Mouse (Mus musculus): ENCODE results near the gene Clstn2. TPM values are rescaled to one million over a fixed set of nuclear protein-coding genes. Genes with fewer than 3 reads are reported as not detected.

Gene Clstn2
- total and polyA plus RNA-seq, 2 experiments from 2014 or later = 0.14 to 0.61 TPM

DNA sequence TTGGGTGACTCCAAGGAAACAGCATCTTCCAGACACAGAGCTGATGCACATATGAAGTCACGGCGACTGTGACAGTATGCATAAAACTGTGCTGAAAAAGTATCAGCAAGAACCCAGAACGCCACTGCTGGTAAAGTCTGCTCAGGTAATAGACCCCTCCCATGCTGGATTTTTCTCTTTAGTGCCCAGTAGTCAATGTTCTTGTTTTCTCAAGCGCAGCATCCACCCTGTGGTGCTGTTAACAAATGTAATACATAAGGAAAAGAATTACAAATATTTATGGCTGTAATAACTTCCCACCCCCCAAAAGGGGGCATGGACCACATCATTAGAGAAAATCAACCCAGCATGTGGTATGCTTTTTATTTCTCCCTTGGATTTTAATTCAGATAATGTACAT lies 372.0 kb downstream of the Clstn2 start:
- no peak overlapping the region for H3K27ac ChIP-seq (ENCODE audit: low read depth)
- no peaks in the 10 kb centered on the region for H3K27me3 ChIP-seq (ENCODE audit: control insufficient read depth, insufficient read depth, low read length)
- no peak overlapping the region for H3K9ac ChIP-seq (replicated peaks; ENCODE audit: low read depth, low read length)
- DNase-seq (ENCODE audit: low spot score) = no peak
- H3K36me3 ChIP-seq (replicated peaks; ENCODE audit: control insufficient read depth, insufficient read depth, low read length) = no peaks in the 10 kb centered on the region
- WGBS = 82% methylated on average over 4 of the region's 4 CpGs
- H3K4me1 ChIP-seq (ENCODE audit: control insufficient read depth, insufficient read depth) = no peaks in the 10 kb centered on the region
- ATAC-seq (ENCODE audit: insufficient read depth, low read depth) = no peak
- no peak for TF ChIP-seq EP300 (IDR thresholded peaks at IDR 0.05; ENCODE audit: low read depth)
- no peak for TF ChIP-seq CTCF (IDR thresholded peaks at IDR 0.05; ENCODE audit: low read depth)
- no peak overlapping the region for H3K4me3 ChIP-seq (ENCODE audit: low read depth, low read length)
- no peaks in the 10 kb centered on the region for H3K9me3 ChIP-seq (replicated peaks; ENCODE audit: control insufficient read depth, low read length)
- H3K4me2 ChIP-seq (ENCODE audit: low read depth, low read length) = no peak overlapping the region

- no peaks in the 10 kb centered on the region for H3K36me3 ChIP-seq (replicated peaks; ENCODE audit: control insufficient read depth, insufficient read depth, low read length)
- TF ChIP-seq EP300 (IDR thresholded peaks at IDR 0.05; ENCODE audit: low read depth) (no peak), CTCF (IDR thresholded peaks at IDR 0.05; ENCODE audit: low read depth) (no peak)
- H3K9ac ChIP-seq (replicated peaks; ENCODE audit: low read depth, low read length) = no peak overlapping the region
- H3K4me2 ChIP-seq (ENCODE audit: low read depth, low read length) = no peak overlapping the region
- no peaks in the 10 kb centered on the region for H3K9me3 ChIP-seq (replicated peaks; ENCODE audit: control insufficient read depth, low read length)
- DNase-seq (ENCODE audit: low spot score) (no peak), ATAC-seq (ENCODE audit: insufficient read depth, low read depth) (no peak)
- H3K4me3 ChIP-seq (ENCODE audit: low read depth, low read length) = no peak overlapping the region
- no peaks in the 10 kb centered on the region for H3K4me1 ChIP-seq (ENCODE audit: control insufficient read depth, insufficient read depth)
- no peak overlapping the region for H3K27ac ChIP-seq (ENCODE audit: low read depth)
- no peaks in the 10 kb centered on the region for H3K27me3 ChIP-seq (ENCODE audit: control insufficient read depth, insufficient read depth, low read length)
- whole genome bisulfite sequencing = 59% methylated on average over 3 of the region's 3 CpGs
These were observed 374.2 kb downstream of the Clstn2 start for GRCm38 (mm10) chr9:97658736-97659135.

DNA sequence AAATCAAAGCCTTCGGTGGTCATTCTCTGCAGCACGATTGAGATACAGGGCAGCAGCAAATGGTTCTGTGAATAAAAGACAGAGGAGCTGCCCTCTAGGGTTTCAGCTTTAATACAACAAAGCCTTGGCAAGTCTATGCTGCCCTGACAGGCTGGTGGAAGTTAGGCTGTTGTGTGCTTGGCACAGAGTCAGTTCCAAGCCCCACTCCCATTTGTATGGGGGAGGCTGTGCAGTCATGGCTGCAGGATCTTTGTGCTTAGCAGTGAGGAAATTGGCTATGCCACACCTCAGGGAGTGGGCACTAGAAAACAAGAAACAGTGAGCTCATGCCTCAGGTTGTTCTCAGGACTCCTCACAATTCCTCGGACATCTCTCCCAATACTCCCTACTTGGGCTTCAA lies 384.6 kb downstream of the Clstn2 start:
- no peak for DNase-seq (ENCODE audit: low spot score)
- TF ChIP-seq CTCF (IDR thresholded peaks at IDR 0.05; ENCODE audit: low read depth) = no peak
- TF ChIP-seq EP300 (IDR thresholded peaks at IDR 0.05; ENCODE audit: low read depth) = no peak
- Histone ChIP-seq H3K9ac (replicated peaks; ENCODE audit: low read depth, low read length) (no peak overlapping the region), H3K27me3 (ENCODE audit: control insufficient read depth, insufficient read depth, low read length) (no peaks in the 10 kb centered on the region), H3K4me2 (ENCODE audit: low read depth, low read length) (no peak overlapping the region), H3K36me3 (replicated peaks; ENCODE audit: control insufficient read depth, insufficient read depth, low read length) (no peaks in the 10 kb centered on the region), H3K27ac (ENCODE audit: low read depth) (no peak overlapping the region), H3K4me1 (ENCODE audit: control insufficient read depth, insufficient read depth) (no peaks in the 10 kb centered on the region), H3K4me3 (ENCODE audit: low read depth, low read length) (no peak overlapping the region), H3K9me3 (replicated peaks; ENCODE audit: control insufficient read depth, low read length) (no peaks in the 10 kb centered on the region)
- whole genome bisulfite sequencing = 79% methylated on average over 3 of the region's 3 CpGs
- ATAC-seq (ENCODE audit: insufficient read depth, low read depth) = no peak

GRCm38 (mm10) chr9:97645746-97646145 lies 387.2 kb downstream of the Clstn2 start:
- no peaks in the 10 kb centered on the region for H3K36me3 ChIP-seq (replicated peaks; ENCODE audit: control insufficient read depth, insufficient read depth, low read length)
- no peak overlapping the region for H3K9ac ChIP-seq (replicated peaks; ENCODE audit: low read depth, low read length)
- no peak overlapping the region for H3K4me3 ChIP-seq (ENCODE audit: low read depth, low read length)
- DNase-seq (ENCODE audit: low spot score) = no peak
- no peak overlapping the region for H3K27ac ChIP-seq (ENCODE audit: low read depth)
- no peaks in the 10 kb centered on the region for H3K9me3 ChIP-seq (replicated peaks; ENCODE audit: control insufficient read depth, low read length)
- no peaks in the 10 kb centered on the region for H3K4me1 ChIP-seq (ENCODE audit: control insufficient read depth, insufficient read depth)
- TF ChIP-seq CTCF (IDR thresholded peaks at IDR 0.05; ENCODE audit: low read depth) = no peak
- no peak for TF ChIP-seq EP300 (IDR thresholded peaks at IDR 0.05; ENCODE audit: low read depth)
- no peak for ATAC-seq (ENCODE audit: insufficient read depth, low read depth)
- no peak overlapping the region for H3K4me2 ChIP-seq (ENCODE audit: low read depth, low read length)
- no peaks in the 10 kb centered on the region for H3K27me3 ChIP-seq (ENCODE audit: control insufficient read depth, insufficient read depth, low read length)
- WGBS = 66% methylated on average over 3 of the region's 3 CpGs

DNA sequence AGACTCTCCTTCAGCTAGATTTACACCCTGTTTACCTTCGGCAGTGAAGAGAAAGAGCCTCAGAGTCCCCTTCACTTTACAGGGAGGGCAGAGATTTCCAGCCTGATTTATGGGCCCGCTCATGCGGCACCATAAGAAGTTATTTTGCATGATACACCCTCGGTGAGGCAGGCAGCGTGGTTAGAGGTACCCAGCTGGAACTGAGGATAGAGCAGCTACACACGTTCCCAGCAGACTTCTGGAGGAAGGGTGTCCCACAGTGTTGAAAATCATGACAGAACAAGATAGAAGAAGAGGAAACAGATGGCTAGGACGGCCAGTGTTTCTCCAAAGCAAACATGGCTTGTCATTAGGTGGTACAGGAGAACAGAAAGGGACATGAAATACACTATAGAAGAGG lies 390.6 kb downstream of the Clstn2 start:
- Histone ChIP-seq H3K4me2 (ENCODE audit: low read depth, low read length) (no peak overlapping the region), H3K27me3 (ENCODE audit: control insufficient read depth, insufficient read depth, low read length) (no peaks in the 10 kb centered on the region), H3K9me3 (replicated peaks; ENCODE audit: control insufficient read depth, low read length) (no peaks in the 10 kb centered on the region), H3K4me3 (ENCODE audit: low read depth, low read length) (no peak overlapping the region), H3K4me1 (ENCODE audit: control insufficient read depth, insufficient read depth) (no peaks in the 10 kb centered on the region), H3K9ac (replicated peaks; ENCODE audit: low read depth, low read length) (no peak overlapping the region), H3K36me3 (replicated peaks; ENCODE audit: control insufficient read depth, insufficient read depth, low read length) (no peaks in the 10 kb centered on the region), H3K27ac (ENCODE audit: low read depth) (no peak overlapping the region)
- WGBS = 63% methylated on average over 7 of the region's 7 CpGs
- ATAC-seq (ENCODE audit: insufficient read depth, low read depth) (no peak), DNase-seq (ENCODE audit: low spot score) (no peak)
- TF ChIP-seq CTCF (IDR thresholded peaks at IDR 0.05; ENCODE audit: low read depth) (no peak), EP300 (IDR thresholded peaks at IDR 0.05; ENCODE audit: low read depth) (no peak)

DNA sequence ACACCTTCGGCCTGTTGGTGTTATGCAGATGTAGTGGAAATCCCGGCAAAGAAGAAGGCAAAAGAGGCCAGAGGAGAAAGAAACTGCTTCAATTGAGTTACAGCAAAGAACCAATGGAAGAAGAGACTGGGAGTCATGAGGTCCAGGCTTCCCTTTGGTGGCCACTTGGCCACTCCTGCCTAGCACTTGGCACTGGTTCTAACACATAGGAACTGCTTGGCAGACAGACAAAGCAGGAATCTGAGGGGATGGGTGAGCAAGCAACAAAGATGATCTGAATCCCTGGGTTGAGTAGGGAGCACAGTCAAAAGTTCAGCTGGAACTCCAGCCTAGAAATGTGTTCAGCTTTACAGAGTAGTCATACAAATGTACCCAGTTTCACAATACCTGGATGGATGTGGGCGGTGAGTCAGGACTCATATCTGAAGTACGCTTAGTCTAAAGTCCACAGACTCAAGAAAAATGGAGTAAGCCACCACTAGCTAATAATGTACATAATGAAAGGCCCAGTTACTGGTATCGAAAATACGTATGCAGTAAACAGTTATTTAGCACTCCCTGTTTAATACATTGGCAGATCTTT lies 392.9 kb downstream of the Clstn2 start:
- 80% methylated on average over 6 of the region's 6 CpGs for WGBS
- Histone ChIP-seq H3K9me3 (replicated peaks; ENCODE audit: control insufficient read depth, low read length) (no peaks in the 10 kb centered on the region), H3K4me2 (ENCODE audit: low read depth, low read length) (no peak overlapping the region), H3K4me3 (ENCODE audit: low read depth, low read length) (no peak overlapping the region), H3K9ac (replicated peaks; ENCODE audit: low read depth, low read length) (no peak overlapping the region), H3K27ac (ENCODE audit: low read depth) (no peak overlapping the region), H3K27me3 (ENCODE audit: control insufficient read depth, insufficient read depth, low read length) (no peaks in the 10 kb centered on the region), H3K36me3 (replicated peaks; ENCODE audit: control insufficient read depth, insufficient read depth, low read length) (no peaks in the 10 kb centered on the region), H3K4me1 (ENCODE audit: control insufficient read depth, insufficient read depth) (no peaks in the 10 kb centered on the region)
- no peak for ATAC-seq (ENCODE audit: insufficient read depth, low read depth)
- DNase-seq (ENCODE audit: low spot score) = no peak
- no peak for TF ChIP-seq CTCF (IDR thresholded peaks at IDR 0.05; ENCODE audit: low read depth)
- TF ChIP-seq EP300 (IDR thresholded peaks at IDR 0.05; ENCODE audit: low read depth) = no peak

Data from heart, postnatal 0 days (tissue).